Mouse (Mus musculus) lung, postnatal 0 days (tissue): ENCODE measurements around the gene Nacad.

ENCODE experiments used
- CTCF ChIP-seq: IDR thresholded peaks from 2 replicates; pipeline ENCODE4 v1.5.1; 2016; ENCODE audit warnings: antibody characterized with exemption, mild to moderate bottlenecking
- EP300 ChIP-seq: IDR thresholded peaks from 2 replicates; pipeline ENCODE4 v1.6.1; 2016; ENCODE audit warnings: antibody characterized with exemption, mild to moderate bottlenecking, control low read depth

DNA sequence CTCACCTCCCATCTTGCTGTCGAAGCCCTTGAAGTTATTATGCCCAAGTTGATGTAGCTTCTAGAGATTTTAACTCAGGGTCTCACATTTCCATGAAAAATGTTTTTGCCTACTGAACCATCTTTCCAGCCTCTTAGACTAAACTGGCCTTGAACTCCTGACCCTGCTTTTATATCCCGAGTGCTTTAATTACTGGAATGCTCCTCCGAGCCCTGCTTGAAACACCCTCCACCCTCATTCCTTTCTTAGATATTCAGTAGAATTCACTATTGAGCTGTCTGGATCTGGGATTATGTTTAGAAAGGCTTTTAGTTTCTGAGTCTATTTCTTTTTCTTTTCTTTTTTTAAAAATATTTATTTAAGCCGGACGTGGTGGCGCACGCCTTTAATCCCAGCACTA lies 26.5 kb downstream of the Nacad start:
- TF ChIP-seq EP300 (no peak), CTCF (no peak)
